Mouse (Mus musculus) ES-Bruce4 (cell line): ENCODE measurements around the gene Washc2.

Experiments used
- CTCF ChIP-seq: IDR thresholded peaks from one replicate; pipeline ENCODE4 v1.8.1; 2011; ENCODE audit warnings: low read depth, low read length
- EP300 ChIP-seq: IDR thresholded peaks from 2 replicates; pipeline ENCODE4 v1.6.1; 2011; ENCODE audit warnings: low read depth, low read length; ENCODE audit not compliant: insufficient read depth
- POLR2A ChIP-seq: IDR thresholded peaks from one replicate; pipeline ENCODE4 v1.8.1; 2011; ENCODE audit warnings: low read length; ENCODE audit not compliant: insufficient read depth

GRCm38 (mm10) chr6:116207729-116208534, at the start of gene Washc2:
- TF ChIP-seq EP300 (peak; percentile 78), CTCF (no peak), POLR2A (peak; percentile 70)
